Mouse (Mus musculus): Measurements from ENCODE around the gene Olfr1344.
"Not testable (repeated sequence)": the region's sequence is repeated elsewhere in the genome, so short reads cannot be mapped to it uniquely, and the experiment has no call there.

The Olfr1344 gene

GRCm38 (mm10) chr7:6438388-6438787, at the start of gene Olfr1344:
Gene Olfr1344, plus strand, starts transcription at chr7:6438688.
- no peak for DNase-seq (ENCODE audit: low read depth, low spot score)

- no peak for DNase-seq (ENCODE audit: low read depth, low spot score)
These were observed 49.5 kb upstream of the Olfr1344 start for GRCm38 (mm10) chr7:6388971-6389370.

- peak; percentile 17 for DNase-seq (ENCODE audit: low read depth, low spot score)
These were observed 49.0 kb upstream of the Olfr1344 start for GRCm38 (mm10) chr7:6389449-6389848.

- DNase-seq (ENCODE audit: low read depth, low spot score), result peak; percentile 68
These were observed 40.2 kb upstream of the Olfr1344 start, which contains the start of gene Smim17 for GRCm38 (mm10) chr7:6397996-6398975. Gene Smim17, plus strand, starts transcription at chr7:6398715.

GRCm38 (mm10) chr7:6410043-6410442, 28.4 kb upstream of the Olfr1344 start, which contains the start of gene Gm20715:
Gene Gm20715, plus strand, starts transcription at chr7:6410277.
- DNase-seq (ENCODE audit: low read depth, low spot score), result peak; percentile 98

GRCm38 (mm10) chr7:6414626-6415441, 23.7 kb upstream of the Olfr1344 start:
- DNase-seq (ENCODE audit: low read depth, low spot score), result peak; percentile 22

- no peak for DNase-seq (ENCODE audit: low read depth, low spot score)
These were observed 23.1 kb upstream of the Olfr1344 start for GRCm38 (mm10) chr7:6415442-6415787.

- DNase-seq (ENCODE audit: low read depth, low spot score), result no peak
These were observed 18.6 kb upstream of the Olfr1344 start for GRCm38 (mm10) chr7:6419894-6420293.

- peak; percentile 43 for DNase-seq (ENCODE audit: low read depth, low spot score)
These were observed 9.1 kb upstream of the Olfr1344 start for GRCm38 (mm10) chr7:6429381-6429780.

GRCm38 (mm10) chr7:6430342-6430741, 8.1 kb upstream of the Olfr1344 start:
- DNase-seq (ENCODE audit: low read depth, low spot score), result peak; percentile 61

GRCm38 (mm10) chr7:6441173-6441572, 2.7 kb downstream of the Olfr1344 start:
- no peak for DNase-seq (ENCODE audit: low read depth, low spot score)

- no peak for DNase-seq (ENCODE audit: low read depth, low spot score)
These were observed 9.3 kb downstream of the Olfr1344 start for GRCm38 (mm10) chr7:6447771-6448170.

GRCm38 (mm10) chr7:6455868-6456267, 17.4 kb downstream of the Olfr1344 start, which contains the start of gene Olfr1336:
Gene Olfr1336, plus strand, starts transcription at chr7:6456168.
- no peak for DNase-seq (ENCODE audit: low read depth, low spot score)

GRCm38 (mm10) chr7:6456399-6456798, 17.9 kb downstream of the Olfr1344 start:
- DNase-seq (ENCODE audit: low read depth, low spot score), result peak; percentile 55

GRCm38 (mm10) chr7:6466951-6467350, 28.5 kb downstream of the Olfr1344 start, which contains the start of gene Olfr1346:
Gene Olfr1346, plus strand, starts transcription at chr7:6467101.
- DNase-seq (ENCODE audit: low read depth, low spot score), result no peak

GRCm38 (mm10) chr7:6477633-6478032, 39.1 kb downstream of the Olfr1344 start:
- DNase-seq (ENCODE audit: low read depth, low spot score), result not testable (repeated sequence)

- DNase-seq (ENCODE audit: low read depth, low spot score), result no peak
These were observed 48.4 kb downstream of the Olfr1344 start, which contains the start of gene Olfr5 for GRCm38 (mm10) chr7:6486841-6487240. Gene Olfr5, minus strand, starts transcription at chr7:6486941.
